Mouse (Mus musculus) frontal cortex, postnatal 36 days (tissue): ENCODE measurements around the gene Sri.

Source experiments
- DNase-seq, 2 experiments: peaks; one replicate each; pipeline ENCODE4 v3.0.0; 2022; ENCODE audit warnings: low spot score in 2 of 2

Sri gene

GRCm38 (mm10) chr5:8111691-8112090 is 65.8 kb downstream of the Sri start:
- DNase-seq, result no peak

GRCm38 (mm10) chr5:8112246-8112645 is 66.4 kb downstream of the Sri start:
- no peak for DNase-seq

GRCm38 (mm10) chr5:8116561-8117168 is 70.8 kb downstream of the Sri start:
- peak in 1 of 2 experiments; percentile 20 for DNase-seq
